Mouse (Mus musculus): ENCODE measurements around the gene Rgl3. TPM values are rescaled to one million over a fixed set of nuclear protein-coding genes. Genes with fewer than 3 reads are reported as not detected.

Gene Rgl3
- polyA plus RNA-seq (2021; fragmentation: Nextera tagmentation), result 1.0 and 1.5 TPM in 2 replicates
- long read RNA-seq, experiment 1, transcript Rgl3-201 (19 exons, 2,543 nt), result major isoform, 7 of 15 reads
- long read RNA-seq, experiment 1, partial matches to known transcripts, result 1 of 15 reads
- long read RNA-seq, experiment 1, other reads (novel, unspliced or antisense), result 7 of 15 reads
- long read RNA-seq, experiment 2, result 0 reads

DNA sequence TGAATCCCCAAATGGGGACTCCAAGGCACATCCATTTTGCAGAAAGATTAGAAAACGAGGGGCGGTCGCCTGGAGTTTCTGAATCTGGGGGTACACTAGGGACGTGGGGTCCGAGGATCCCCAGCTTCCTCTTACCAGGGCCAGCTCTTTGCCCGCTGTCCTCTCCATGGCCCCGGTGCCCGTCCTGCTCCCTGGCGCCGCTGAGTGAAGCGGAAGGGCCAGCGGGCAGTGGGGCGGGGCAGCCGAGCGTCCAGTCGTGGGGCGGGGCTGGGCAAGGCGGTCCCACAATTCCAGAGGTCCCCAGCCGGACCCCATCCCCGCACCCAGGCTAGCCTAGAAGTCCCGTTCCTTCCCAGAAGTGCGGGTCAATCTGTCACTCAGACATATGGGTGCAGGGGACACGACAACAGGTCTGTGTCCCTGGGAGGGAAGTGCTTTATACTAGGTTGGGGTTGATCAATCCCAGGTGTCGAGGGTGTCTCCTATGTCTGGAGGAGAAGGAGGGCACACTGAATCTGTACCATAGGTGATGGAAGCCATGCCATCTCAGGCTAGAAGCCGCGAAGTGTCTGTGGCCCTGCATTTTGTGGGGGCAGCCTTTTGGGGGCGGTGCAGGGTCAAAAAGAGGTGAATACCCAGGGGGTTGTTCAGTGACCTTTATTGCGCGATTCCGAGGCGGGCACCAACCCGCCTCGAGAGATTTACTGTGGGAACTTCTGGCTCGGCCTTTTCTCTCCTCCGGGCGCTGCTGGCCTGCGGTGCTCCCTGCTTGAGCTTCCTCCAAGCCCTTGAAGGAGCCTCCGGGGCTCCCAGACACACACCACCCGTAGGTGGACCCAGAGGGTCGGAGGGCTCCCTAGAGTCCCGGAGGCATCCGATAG is at the start of gene Rgl3:
Rgl3 (minus strand) TSS at position 217 of the 881 bp plus-strand sequence.

DNA sequence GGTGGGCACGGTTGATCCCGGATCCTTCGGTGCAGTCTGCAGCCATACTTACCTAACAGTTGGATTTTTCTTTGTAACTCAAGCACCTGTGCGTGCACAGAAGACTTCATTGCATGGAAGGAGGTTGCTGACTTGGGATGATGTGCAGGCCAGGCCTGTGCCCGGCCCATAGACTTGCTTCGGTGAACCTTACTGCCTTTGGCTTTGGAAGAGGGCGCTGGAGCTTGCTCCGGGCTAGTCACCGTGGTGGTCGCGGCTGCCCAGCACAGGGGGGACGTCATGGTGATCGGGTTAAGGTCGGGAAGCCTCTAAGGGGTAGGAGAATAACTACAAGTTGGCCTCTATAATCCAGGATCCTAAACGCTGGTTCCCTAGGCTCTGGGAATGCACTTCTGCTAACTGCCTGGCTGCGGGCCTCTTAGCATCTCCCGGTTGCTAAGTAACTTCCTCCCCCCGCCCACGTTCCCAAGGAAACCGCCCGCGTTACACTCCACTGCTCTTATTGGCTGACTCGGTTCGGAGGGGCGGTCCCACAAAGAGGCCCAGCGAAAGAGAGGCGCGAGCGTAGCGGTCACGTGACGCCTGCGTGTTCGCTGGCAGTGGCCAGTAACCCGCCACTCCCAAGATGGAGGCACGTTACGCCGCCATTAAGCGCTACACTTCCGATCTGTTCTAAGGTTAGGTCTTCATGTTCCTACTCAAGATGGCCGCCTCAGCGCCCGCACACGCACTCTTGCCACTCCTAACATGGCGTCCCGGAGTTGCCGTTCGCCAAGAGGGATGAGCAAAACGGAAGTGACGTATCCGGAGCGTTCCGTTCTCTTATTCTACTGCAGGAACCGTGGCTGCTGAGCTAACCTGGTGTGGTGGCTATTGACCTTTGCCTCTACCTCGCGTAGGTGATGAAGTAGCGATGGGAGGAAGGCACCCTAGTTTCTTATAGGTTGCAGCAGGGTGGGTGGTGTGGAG is 13.2 kb upstream of the Rgl3 start, which contains the start of the genes Ccdc151 and Prkcsh:
Ccdc151 (minus strand) TSS at position 441 of the 969 bp plus-strand sequence.
Prkcsh (plus strand) TSS at position 613 of the 969 bp plus-strand sequence.

DNA sequence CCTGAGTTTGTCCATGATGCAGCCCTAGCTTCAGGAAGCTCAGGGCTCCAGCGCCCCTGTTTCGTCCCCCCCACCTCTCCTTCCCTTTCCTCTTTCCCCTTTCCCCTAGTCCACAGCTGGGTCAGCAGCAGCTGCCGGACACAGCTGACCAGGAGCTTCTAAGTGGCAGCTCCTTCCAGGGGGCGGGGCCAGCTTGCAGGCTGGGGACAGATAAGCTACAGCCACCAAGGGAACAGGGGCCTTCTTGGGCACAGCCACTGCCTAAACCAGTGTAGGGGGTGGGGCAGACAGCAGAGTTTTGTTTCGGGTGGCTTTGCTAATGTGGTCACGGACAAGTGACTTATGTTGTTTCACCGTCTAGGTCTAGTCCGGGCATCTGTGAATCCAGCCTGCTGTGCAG is 25.8 kb downstream of the Rgl3 start, which contains the start of gene Epor:
Epor (minus strand) TSS at position 90 of the 400 bp plus-strand sequence.

DNA sequence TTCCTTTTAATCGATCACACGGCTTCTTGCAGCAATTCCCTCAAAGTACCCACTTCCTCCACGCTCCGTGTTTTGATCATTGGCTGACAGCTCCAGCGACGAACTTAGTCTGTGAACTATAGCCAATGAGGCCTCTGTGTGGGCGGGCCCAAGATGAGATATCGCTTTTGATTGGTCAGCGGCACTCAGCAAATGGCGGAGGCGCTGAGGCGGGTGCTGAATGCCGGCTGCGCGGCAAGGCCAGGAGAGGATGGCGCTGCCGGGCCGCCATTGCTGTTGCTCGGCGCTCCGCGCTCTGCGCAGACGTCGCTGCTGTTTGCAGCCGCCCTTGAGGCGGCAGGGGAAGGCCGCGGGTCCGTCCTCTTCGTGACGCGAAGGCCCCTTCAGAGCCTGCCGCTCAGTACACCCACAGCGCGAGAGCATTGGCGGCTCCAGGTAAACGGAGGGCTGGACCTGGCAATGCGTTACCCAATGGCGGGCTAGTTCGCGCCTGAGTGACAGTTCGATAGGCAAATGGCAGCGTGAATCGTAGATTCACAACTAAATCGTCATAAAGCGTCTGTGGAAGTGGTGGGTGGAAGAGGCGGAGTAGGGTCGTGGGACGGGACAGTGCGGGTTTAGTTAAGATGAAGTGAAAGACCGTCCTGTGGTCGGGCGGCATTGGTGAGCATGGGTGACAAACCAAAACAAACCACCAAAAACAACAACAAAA is 33.5 kb downstream of the Rgl3 start, which contains the start of gene Swsap1:
Swsap1 (plus strand) TSS at position 186 of the 712 bp plus-strand sequence.

DNA sequence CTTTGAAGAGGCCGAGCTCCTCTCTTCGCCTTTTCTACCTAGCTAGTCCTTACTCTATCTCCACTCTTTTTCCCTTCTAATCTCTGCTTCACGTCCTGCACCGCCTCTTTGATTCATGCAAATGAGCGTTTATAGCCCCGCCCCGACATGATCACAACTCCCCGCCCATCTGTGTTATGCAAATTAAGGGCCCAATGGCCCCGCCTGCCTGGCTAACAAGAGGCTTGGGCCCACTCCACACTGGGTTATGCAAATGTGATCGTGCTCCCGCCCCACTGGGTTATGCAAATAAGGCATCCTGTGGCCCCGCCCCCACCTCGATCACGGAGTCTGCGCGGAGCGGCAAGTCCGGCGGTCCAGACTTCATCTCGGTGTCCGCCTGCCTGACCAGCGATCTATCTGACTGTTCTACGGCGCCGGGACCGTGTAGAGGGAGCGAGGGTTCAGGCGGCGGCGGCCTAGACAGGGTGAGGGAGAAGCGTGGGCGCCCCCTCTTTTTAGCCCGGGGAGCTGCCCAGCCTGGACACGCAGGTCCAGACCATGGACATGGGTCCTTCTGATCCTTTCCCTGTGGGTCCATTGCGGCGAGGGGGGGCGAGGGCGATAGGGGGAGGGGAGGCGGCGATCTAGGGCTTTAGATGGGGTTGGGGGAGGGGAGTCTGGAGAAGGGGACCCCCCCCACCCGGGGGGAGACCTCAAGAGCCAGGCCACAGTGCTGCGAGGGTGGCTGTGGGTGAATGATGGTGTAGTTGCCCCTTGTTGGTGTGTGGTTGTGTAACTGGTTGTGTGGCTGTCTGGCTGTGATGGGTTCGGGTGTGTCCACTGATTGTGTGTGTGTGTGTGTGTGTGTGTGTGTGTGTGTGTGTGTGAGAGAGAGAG is 52.3 kb downstream of the Rgl3 start, which contains the start of gene Plppr2:
Plppr2 (plus strand) TSS at position 342 of the 879 bp plus-strand sequence.

DNA sequence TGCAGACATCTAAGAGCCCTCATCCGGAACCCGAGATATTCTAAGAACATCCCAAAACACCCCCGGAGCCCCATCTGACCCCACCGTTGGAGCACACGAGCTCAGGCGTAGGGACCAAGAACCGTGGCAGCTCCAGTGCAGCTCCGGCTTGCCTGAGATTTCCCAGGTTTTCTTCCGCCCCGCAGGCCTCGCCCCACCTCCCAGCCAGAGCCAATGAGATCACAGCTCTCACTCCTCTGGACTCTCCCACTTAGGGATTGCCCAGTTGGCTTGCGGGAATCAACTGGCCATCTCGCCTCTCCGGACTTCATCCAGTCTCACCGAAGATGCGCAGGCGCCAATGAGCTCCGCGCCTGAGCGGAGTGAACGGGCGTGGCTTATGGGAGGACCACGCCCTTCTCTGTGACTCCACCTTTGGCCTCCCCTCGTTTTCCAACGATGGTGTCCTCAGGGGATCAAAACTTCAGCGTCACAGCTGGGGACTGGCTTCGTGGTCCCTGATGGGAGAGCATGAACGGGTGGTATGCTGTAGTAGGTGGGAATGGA is 62.0 kb downstream of the Rgl3 start, which contains the start of the genes Ccdc159 and Tmem205:
Ccdc159 (plus strand) TSS at position 264 of the 546 bp plus-strand sequence.
Tmem205 (minus strand) TSS at position 349 of the 546 bp plus-strand sequence.

Other genes starting within 250 kb of the Rgl3 start
- gene Spc24, start 229.1 kb downstream of the Rgl3 start, polyA plus RNA-seq (2021; fragmentation: Nextera tagmentation), result 4.0 and 4.3 TPM in 2 replicates
- 1.4 and 1.9 TPM in 2 replicates for gene Kank2, start 190.7 kb downstream of the Rgl3 start, polyA plus RNA-seq (2021; fragmentation: Nextera tagmentation)
- gene Angptl8, start 153.9 kb downstream of the Rgl3 start, polyA plus RNA-seq (2021; fragmentation: Nextera tagmentation), result not detected in 2 replicates
- gene Dock6, start 136.8 kb downstream of the Rgl3 start, polyA plus RNA-seq (2021; fragmentation: Nextera tagmentation), result 3.2 and 3.9 TPM in 2 replicates
- 6.7 and 6.8 TPM in 2 replicates for gene Rab3d, start 71.3 kb downstream of the Rgl3 start, polyA plus RNA-seq (2021; fragmentation: Nextera tagmentation)
- gene Ccdc159, start 62.0 kb downstream of the Rgl3 start, polyA plus RNA-seq (2021; fragmentation: Nextera tagmentation), result 8.4 and 9.2 TPM in 2 replicates
- 87.3 and 88.2 TPM in 2 replicates for gene Tmem205, start 61.9 kb downstream of the Rgl3 start, polyA plus RNA-seq (2021; fragmentation: Nextera tagmentation)
- gene Plppr2, start 52.4 kb downstream of the Rgl3 start, polyA plus RNA-seq (2021; fragmentation: Nextera tagmentation), result 75.3 and 142 TPM in 2 replicates
- gene Swsap1, start 33.7 kb downstream of the Rgl3 start, polyA plus RNA-seq (2021; fragmentation: Nextera tagmentation), result 6.2 and 17.7 TPM in 2 replicates
- 16.7 and 18.2 TPM in 2 replicates for gene Epor, start 25.9 kb downstream of the Rgl3 start, polyA plus RNA-seq (2021; fragmentation: Nextera tagmentation)
- 2.7 TPM in 2 replicates for gene Ccdc151, start 13.2 kb upstream of the Rgl3 start, polyA plus RNA-seq (2021; fragmentation: Nextera tagmentation)
- gene Prkcsh, start 13.4 kb upstream of the Rgl3 start, polyA plus RNA-seq (2021; fragmentation: Nextera tagmentation), result 24.2 and 25.2 TPM in 2 replicates
- 21.2 and 23.5 TPM in 2 replicates for gene Elavl3, start 62.6 kb upstream of the Rgl3 start, polyA plus RNA-seq (2021; fragmentation: Nextera tagmentation)
- not detected in 2 replicates for gene Gm49318, start 81.8 kb upstream of the Rgl3 start, polyA plus RNA-seq (2021; fragmentation: Nextera tagmentation)
- gene Zfp653, start 81.9 kb upstream of the Rgl3 start, polyA plus RNA-seq (2021; fragmentation: Nextera tagmentation), result 3.5 and 4.6 TPM in 2 replicates
- 51.1 and 51.8 TPM in 2 replicates for gene Ecsit, start 96.0 kb upstream of the Rgl3 start, polyA plus RNA-seq (2021; fragmentation: Nextera tagmentation)
- gene Cnn1, start 109.8 kb upstream of the Rgl3 start, polyA plus RNA-seq (2021; fragmentation: Nextera tagmentation), result 0.49 and 0.67 TPM in 2 replicates
- 175 and 193 TPM in 2 replicates for gene Elof1, start 127.7 kb upstream of the Rgl3 start, polyA plus RNA-seq (2021; fragmentation: Nextera tagmentation)
- gene Acp5, start 146.3 kb upstream of the Rgl3 start, polyA plus RNA-seq (2021; fragmentation: Nextera tagmentation), result 0.21 and 0.39 TPM in 2 replicates
- 173 and 183 TPM in 2 replicates for gene Pigyl, start 167.4 kb upstream of the Rgl3 start, polyA plus RNA-seq (2021; fragmentation: Nextera tagmentation)
- gene Zfp872, start 198.6 kb upstream of the Rgl3 start, polyA plus RNA-seq (2021; fragmentation: Nextera tagmentation), result 0.06 TPM in 1 of 2 replicates, not detected in the other
- gene Zfp809, start 236.3 kb upstream of the Rgl3 start, polyA plus RNA-seq (2021; fragmentation: Nextera tagmentation), result 11.1 and 12.7 TPM in 2 replicates

Data from left cerebral cortex, adult 6 months (tissue).